Mouse (Mus musculus) embryonic facial prominence, embryonic 13.5 days (tissue): ENCODE results near the gene Rnf19b. TPM values are rescaled to one million over a fixed set of nuclear protein-coding genes. Genes with fewer than 3 reads are reported as not detected.

Experiments
- ATAC-seq: fragments of 200-750 bp; cut with Nextera tagmentation; 2 replicates; pipeline ENCODE4 v1.8.0; 2017; ENCODE audit warnings: low read depth; ENCODE audit not compliant: insufficient number of reproducible peaks, insufficient read depth, low FRiP score, low TSS enrichment
- H3K27ac ChIP-seq: fragments of 300-500 bp; sonication (generic); 2 replicates; pipeline ENCODE4 v1.5.1; 2015; ENCODE audit warnings: moderate library complexity, mild to moderate bottlenecking, inconsistent platforms
- H3K27me3 ChIP-seq: fragments of 300-500 bp; sonication (generic); 2 replicates; pipeline ENCODE4 v1.6.1; 2015; ENCODE audit warnings: mild to moderate bottlenecking, inconsistent platforms
- H3K36me3 ChIP-seq: fragments of 300-500 bp; sonication (generic); 2 replicates; pipeline ENCODE4 v1.6.1; 2015; ENCODE audit warnings: mild to moderate bottlenecking, inconsistent platforms
- H3K4me1 ChIP-seq: fragments of 300-500 bp; sonication (generic); 2 replicates; pipeline ENCODE4 v1.6.1; 2015; ENCODE audit warnings: inconsistent platforms
- H3K4me2 ChIP-seq: fragments of 300-500 bp; sonication (generic); 2 replicates; pipeline ENCODE4 v1.6.1; 2015; ENCODE audit warnings: moderate library complexity, mild to moderate bottlenecking, inconsistent platforms
- H3K4me3 ChIP-seq: fragments of 300-500 bp; sonication (generic); 2 replicates; pipeline ENCODE4 v1.5.1; 2015; ENCODE audit warnings: mild to moderate bottlenecking, inconsistent platforms
- H3K9ac ChIP-seq: fragments of 300-500 bp; sonication (generic); 2 replicates; pipeline ENCODE4 v1.6.1; 2015; ENCODE audit warnings: mild to moderate bottlenecking, inconsistent platforms
- H3K9me3 ChIP-seq: fragments of 300-500 bp; sonication (generic); 2 replicates; pipeline ENCODE4 v1.6.1; 2016; ENCODE audit warnings: inconsistent platforms
- WGBS: fragments of 180-500 bp; shearing (Covaris S2); methylation state at CpG from one replicate; pipeline ENCODE4 v1.1.7; 2015; ENCODE audit warnings: mixed read lengths; 5-methylcytosine and 5-hydroxymethylcytosine counted together
- polyA plus RNA-seq: library from polyadenylated mRNA; unstranded; fragments of >200 nt; fragmentation: Nextera tagmentation; extraction: Ambion mirVana; gene quantifications from 2 replicates; pipeline ENCODE4 v1.2.1, GENCODE M21; 2015

The Rnf19b gene
- polyA plus RNA-seq, 1 experiment from 2014 or later = 9.5 TPM

DNA sequence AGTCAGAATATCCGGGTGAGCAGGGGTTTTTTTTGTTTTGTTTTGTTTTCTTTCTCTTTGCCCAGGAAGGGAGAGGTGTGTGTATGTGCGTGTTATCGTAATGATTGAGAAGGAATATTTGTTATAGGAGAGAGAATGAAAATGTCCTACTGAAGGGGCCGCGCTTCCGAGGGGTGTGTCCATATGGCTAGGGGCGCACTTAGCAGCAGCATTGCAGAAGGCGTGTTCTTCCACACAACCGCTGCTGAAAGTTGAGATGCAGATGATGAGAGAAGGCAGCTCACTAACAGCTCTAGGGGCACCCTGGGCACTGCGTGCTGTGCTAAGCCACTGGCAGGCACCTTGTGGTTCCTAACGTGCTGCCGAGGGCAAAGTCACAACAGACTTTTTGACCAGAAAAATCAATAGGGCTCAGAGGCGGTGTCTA is 1.1 kb downstream of the Rnf19b start:
- Histone ChIP-seq H3K27ac (peak overlapping the region; percentile 93; the same call in 1 of the 2 replicates), H3K9me3 (no peaks in the 10 kb centered on the region), H3K4me3 (peak overlapping the region; percentile 93), H3K4me1 (peaks cover 18% of the 10 kb centered on the region), H3K36me3 (no peaks in the 10 kb centered on the region), H3K9ac (peak overlapping the region; percentile 92), H3K4me2 (peak overlapping the region; percentile 100), H3K27me3 (no peaks in the 10 kb centered on the region)
- 2% methylated on average over 13 of the region's 13 CpGs for WGBS
- no peak for ATAC-seq

GRCm38 (mm10) chr4:129059922-129060321 is 1.9 kb downstream of the Rnf19b start:
- no peak for ATAC-seq
- 45% methylated on average over 4 of the region's 4 CpGs for WGBS
- no peaks in the 10 kb centered on the region for H3K36me3 ChIP-seq
- H3K4me2 ChIP-seq = peak overlapping the region; percentile 100
- H3K4me3 ChIP-seq = peak overlapping the region; percentile 93
- peak overlapping the region; percentile 92 for H3K9ac ChIP-seq
- H3K9me3 ChIP-seq = no peaks in the 10 kb centered on the region
- peaks cover 18% of the 10 kb centered on the region for H3K4me1 ChIP-seq
- H3K27me3 ChIP-seq = no peaks in the 10 kb centered on the region
- no peak overlapping the region for H3K27ac ChIP-seq

DNA sequence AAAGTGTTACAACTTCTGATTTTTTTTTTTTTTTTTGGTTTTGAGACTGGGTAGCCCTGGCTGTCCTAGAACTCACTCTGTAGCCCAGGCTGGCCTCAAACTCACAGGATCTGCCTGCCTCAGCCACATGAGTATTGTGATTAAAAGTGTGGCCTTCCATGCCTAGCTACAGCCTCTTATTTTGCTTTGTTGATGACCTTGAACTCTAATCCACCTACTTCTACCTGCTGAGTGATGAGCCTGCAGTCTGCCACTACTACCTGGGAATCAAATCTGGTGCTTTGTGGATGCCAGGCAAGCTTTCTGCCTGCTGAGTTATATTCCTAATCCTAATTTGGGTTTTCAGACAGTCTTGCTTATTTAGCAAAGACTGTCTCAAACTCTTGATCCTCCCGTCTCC is 3.4 kb downstream of the Rnf19b start:
- H3K4me1 ChIP-seq = peaks cover 18% of the 10 kb centered on the region
- no peaks in the 10 kb centered on the region for H3K36me3 ChIP-seq
- H3K27ac ChIP-seq = no peak overlapping the region
- H3K27me3 ChIP-seq = no peaks in the 10 kb centered on the region
- H3K9me3 ChIP-seq = no peaks in the 10 kb centered on the region
- 92% methylated on average over 1 of the region's 1 CpGs for WGBS
- no peak for ATAC-seq
- H3K9ac ChIP-seq = no peak overlapping the region
- no peak overlapping the region for H3K4me2 ChIP-seq
- no peak overlapping the region for H3K4me3 ChIP-seq

DNA sequence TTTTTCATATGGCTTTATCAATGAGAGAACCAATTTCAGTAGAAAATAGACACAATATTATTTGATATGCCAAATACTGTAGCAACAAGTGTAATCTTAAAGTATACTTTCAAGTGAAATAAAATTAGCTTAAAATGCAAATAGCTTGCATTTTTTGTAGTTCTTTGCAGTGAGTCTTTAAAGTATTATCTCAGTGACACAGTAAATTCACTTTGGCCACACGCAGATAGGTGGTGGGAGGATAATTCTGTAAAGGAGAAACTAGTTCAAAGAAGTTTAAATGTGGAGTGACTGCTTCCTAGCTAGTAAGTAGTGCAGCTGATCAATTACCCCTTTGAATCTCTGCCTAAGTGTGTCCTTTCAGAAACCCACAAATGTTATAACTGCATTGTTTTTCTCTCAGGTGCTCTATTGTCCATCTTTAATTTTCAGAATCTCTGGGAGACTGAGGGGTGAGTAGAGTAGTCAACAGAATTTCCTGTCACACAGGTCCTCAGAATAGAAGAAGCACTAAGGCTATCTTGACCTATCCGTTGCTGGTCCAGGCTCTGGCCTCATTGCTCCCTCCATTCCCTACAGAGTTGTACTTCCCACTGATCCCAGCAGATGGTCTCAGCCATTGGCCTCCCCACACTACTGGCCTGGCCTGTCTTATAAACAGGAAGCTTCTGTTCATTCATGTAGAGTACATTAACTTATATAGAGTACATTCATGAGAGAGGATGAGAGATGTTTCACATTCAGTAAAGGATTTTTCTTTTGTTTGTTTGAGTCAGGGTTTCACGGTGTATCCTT is 4.4 kb downstream of the Rnf19b start:
- Histone ChIP-seq H3K27ac (no peak overlapping the region), H3K9me3 (no peaks in the 10 kb centered on the region), H3K4me1 (peaks cover 15% of the 10 kb centered on the region), H3K9ac (no peak overlapping the region), H3K4me3 (no peak overlapping the region), H3K4me2 (no peak overlapping the region), H3K27me3 (no peaks in the 10 kb centered on the region), H3K36me3 (no peaks in the 10 kb centered on the region)
- ATAC-seq = no peak
- whole genome bisulfite sequencing = 87% methylated on average over 3 of the region's 3 CpGs

DNA sequence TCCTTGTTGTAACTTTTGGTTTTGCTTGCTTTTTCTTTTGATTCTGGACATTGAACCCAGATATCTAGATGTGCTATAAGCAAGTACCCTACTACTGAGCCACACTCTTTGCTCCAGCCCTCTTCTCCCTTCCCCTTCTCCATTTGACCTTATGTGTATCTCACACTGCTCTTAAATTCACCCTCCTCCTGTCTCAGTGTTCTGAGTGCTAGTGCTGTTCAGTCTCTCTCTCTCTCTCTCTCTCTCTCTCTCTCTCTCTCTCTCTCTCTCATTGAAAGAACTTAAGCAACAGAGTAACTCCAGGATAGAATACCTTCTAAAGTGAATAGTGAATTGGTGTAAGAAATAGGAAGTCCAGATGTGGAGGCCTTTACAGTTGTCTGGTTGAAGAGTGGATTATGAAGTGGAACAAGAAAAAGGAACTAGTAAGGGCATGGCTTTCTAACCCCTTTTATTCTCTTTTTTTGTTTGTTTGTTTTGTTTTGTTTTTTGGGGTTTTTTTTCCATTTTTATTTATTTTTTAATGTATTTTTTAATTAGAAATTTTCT is 7.7 kb downstream of the Rnf19b start:
- Histone ChIP-seq H3K27ac (no peak overlapping the region), H3K36me3 (no peaks in the 10 kb centered on the region), H3K4me1 (peaks cover 8% of the 10 kb centered on the region), H3K9ac (no peak overlapping the region), H3K4me2 (no peak overlapping the region), H3K9me3 (no peaks in the 10 kb centered on the region), H3K4me3 (no peak overlapping the region), H3K27me3 (no peaks in the 10 kb centered on the region)
- no peak for ATAC-seq

GRCm38 (mm10) chr4:129067638-129068415 is 9.8 kb downstream of the Rnf19b start:
- Histone ChIP-seq H3K9ac (no peak overlapping the region), H3K4me3 (no peak overlapping the region), H3K4me2 (no peak overlapping the region), H3K36me3 (no peaks in the 10 kb centered on the region), H3K4me1 (peaks cover 13% of the 10 kb centered on the region), H3K27me3 (no peaks in the 10 kb centered on the region), H3K9me3 (no peaks in the 10 kb centered on the region), H3K27ac (peak overlapping the region; percentile 49; the same call in 1 of the 2 replicates)
- WGBS = 77% methylated on average over 5 of the region's 5 CpGs
- ATAC-seq = no peak

DNA sequence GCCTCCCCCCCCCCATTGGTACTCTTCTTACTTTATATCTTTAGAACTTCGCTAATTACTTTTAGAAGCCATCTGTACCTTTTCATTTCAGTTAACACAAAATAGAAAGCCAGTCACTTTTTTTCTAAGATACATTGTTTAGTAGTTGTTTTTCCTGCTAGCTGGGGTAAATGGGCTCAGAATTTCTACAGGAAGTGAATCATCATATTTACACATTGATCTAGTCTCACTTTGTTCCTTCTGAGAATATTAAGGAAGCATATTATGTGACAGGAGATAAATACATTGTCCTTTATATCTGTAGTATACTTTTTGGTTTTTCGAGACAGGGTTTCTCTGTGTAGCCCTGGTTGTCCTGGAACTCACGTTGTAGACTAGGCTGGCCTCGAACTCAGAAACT is 10.8 kb downstream of the Rnf19b start:
- ATAC-seq = no peak
- no peak overlapping the region for H3K4me2 ChIP-seq
- H3K4me1 ChIP-seq = peaks cover 13% of the 10 kb centered on the region
- H3K27ac ChIP-seq = no peak overlapping the region
- peaks cover 6% of the 10 kb centered on the region; the same call in 1 of the 2 replicates for H3K36me3 ChIP-seq
- H3K27me3 ChIP-seq = no peaks in the 10 kb centered on the region
- H3K4me3 ChIP-seq = no peak overlapping the region
- WGBS = 92% methylated on average over 4 of the region's 4 CpGs
- H3K9ac ChIP-seq = no peak overlapping the region
- no peaks in the 10 kb centered on the region for H3K9me3 ChIP-seq

DNA sequence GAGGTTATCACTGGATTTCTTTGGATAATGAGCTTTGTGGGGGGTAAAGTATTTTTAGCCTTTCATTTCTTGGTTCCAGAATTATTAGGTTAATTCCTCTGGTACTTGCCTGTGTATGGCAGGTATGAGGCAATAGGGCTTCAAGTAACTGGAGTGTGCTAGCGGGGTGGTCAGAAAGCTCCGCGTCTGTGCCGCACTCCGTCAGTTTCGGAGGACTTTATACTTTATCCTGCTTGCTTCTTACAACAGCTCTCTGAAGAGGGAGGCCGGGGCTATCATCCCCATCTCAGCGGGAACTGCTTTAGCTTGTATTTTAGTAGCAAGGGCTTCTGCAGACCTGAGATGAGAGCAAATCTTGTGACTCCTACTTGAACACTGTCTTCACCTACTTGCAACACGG is 21.1 kb downstream of the Rnf19b start:
- ATAC-seq = no peak
- Histone ChIP-seq H3K27me3 (no peaks in the 10 kb centered on the region), H3K4me1 (no peaks in the 10 kb centered on the region), H3K4me3 (no peak overlapping the region), H3K27ac (no peak overlapping the region), H3K4me2 (no peak overlapping the region), H3K36me3 (peaks cover 88% of the 10 kb centered on the region), H3K9ac (no peak overlapping the region), H3K9me3 (peaks cover 12% of the 10 kb centered on the region; the same call in 1 of the 2 replicates)
- WGBS = 96% methylated on average over 9 of the region's 9 CpGs

DNA sequence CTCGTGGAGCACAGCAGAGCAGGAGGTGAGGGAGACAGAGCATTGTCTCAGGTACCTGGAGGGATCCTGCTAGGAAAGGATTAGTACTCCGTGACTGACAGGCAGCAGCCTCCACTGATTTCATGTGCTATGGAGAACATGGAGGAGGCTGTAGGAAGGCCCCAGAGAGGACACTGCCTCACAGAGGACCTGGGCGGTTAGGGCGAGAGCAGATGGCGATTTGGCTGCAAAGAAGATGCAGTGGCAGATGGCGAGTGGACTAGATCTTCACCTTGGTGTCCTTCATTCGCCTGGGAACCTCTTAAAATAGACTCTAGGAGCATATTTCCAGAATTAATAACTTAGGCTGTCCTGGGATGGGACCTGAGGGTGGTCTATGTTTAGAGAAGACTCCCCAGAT is 23.0 kb downstream of the Rnf19b start:
- no peak overlapping the region for H3K4me3 ChIP-seq
- no peak overlapping the region for H3K4me2 ChIP-seq
- 84% methylated on average over 7 of the region's 7 CpGs for WGBS
- H3K36me3 ChIP-seq = peaks cover 77% of the 10 kb centered on the region
- peaks cover 12% of the 10 kb centered on the region; the same call in 1 of the 2 replicates for H3K9me3 ChIP-seq
- no peak for ATAC-seq
- no peaks in the 10 kb centered on the region for H3K27me3 ChIP-seq
- H3K27ac ChIP-seq = no peak overlapping the region
- H3K4me1 ChIP-seq = no peaks in the 10 kb centered on the region
- H3K9ac ChIP-seq = no peak overlapping the region

GRCm38 (mm10) chr4:129081512-129081911 is 23.4 kb downstream of the Rnf19b start:
- Histone ChIP-seq H3K27me3 (no peaks in the 10 kb centered on the region), H3K4me3 (no peak overlapping the region), H3K4me1 (no peaks in the 10 kb centered on the region), H3K9me3 (peaks cover 12% of the 10 kb centered on the region; the same call in 1 of the 2 replicates), H3K9ac (no peak overlapping the region), H3K4me2 (no peak overlapping the region), H3K27ac (no peak overlapping the region; the same call in 1 of the 2 replicates), H3K36me3 (peaks cover 73% of the 10 kb centered on the region)
- 85% methylated on average over 6 of the region's 6 CpGs for WGBS
- ATAC-seq = no peak

- no peak overlapping the region; the same call in 1 of the 2 replicates for H3K27ac ChIP-seq
- no peaks in the 10 kb centered on the region for H3K4me1 ChIP-seq
- 88% methylated on average over 3 of the region's 3 CpGs for WGBS
- H3K9ac ChIP-seq = no peak overlapping the region
- no peak overlapping the region for H3K4me3 ChIP-seq
- H3K9me3 ChIP-seq = peaks cover 12% of the 10 kb centered on the region; the same call in 1 of the 2 replicates
- no peaks in the 10 kb centered on the region for H3K27me3 ChIP-seq
- peaks cover 69% of the 10 kb centered on the region for H3K36me3 ChIP-seq
- H3K4me2 ChIP-seq = no peak overlapping the region
- no peak for ATAC-seq
Observed at GRCm38 (mm10) chr4:129081939-129082338, 23.9 kb downstream of the Rnf19b start.
